Mouse (Mus musculus) stomach, embryonic 15.5 days (tissue): ENCODE data around the gene Cel. TPM values are rescaled to one million over a fixed set of nuclear protein-coding genes. Genes with fewer than 3 reads are reported as not detected.

Source experiments
- ATAC-seq: fragments of 200-750 bp; cut with Nextera tagmentation; 2 replicates; pipeline ENCODE4 v1.8.0; 2017; ENCODE audit warnings: low read depth, moderate number of reproducible peaks, moderate TSS enrichment; ENCODE audit not compliant: insufficient read depth, low FRiP score
- H3K27ac ChIP-seq: fragments of 300-500 bp; sonication (generic); 2 replicates; pipeline ENCODE4 v1.5.1; 2015; ENCODE audit warnings: mild to moderate bottlenecking, inconsistent platforms
- H3K27me3 ChIP-seq: fragments of 300-500 bp; sonication (generic); replicated peaks from 2 replicates; pipeline ENCODE4 v1.6.1; 2015; ENCODE audit warnings: inconsistent platforms
- H3K36me3 ChIP-seq: fragments of 300-500 bp; sonication (generic); 2 replicates; pipeline ENCODE4 v1.6.1; 2015; ENCODE audit warnings: inconsistent platforms
- H3K4me1 ChIP-seq: fragments of 300-500 bp; sonication (generic); 2 replicates; pipeline ENCODE4 v1.6.1; 2015; ENCODE audit warnings: inconsistent platforms
- H3K4me2 ChIP-seq: fragments of 300-500 bp; sonication (generic); 2 replicates; pipeline ENCODE4 v1.6.1; 2015; ENCODE audit warnings: mild to moderate bottlenecking, inconsistent platforms
- H3K4me3 ChIP-seq: fragments of 300-500 bp; sonication (generic); replicated peaks from 2 replicates; pipeline ENCODE4 v1.5.1; 2015; ENCODE audit warnings: inconsistent platforms
- H3K9ac ChIP-seq: fragments of 300-500 bp; sonication (generic); 2 replicates; pipeline ENCODE4 v1.6.1; 2015; ENCODE audit warnings: inconsistent platforms
- H3K9me3 ChIP-seq: fragments of 300-500 bp; sonication (generic); 2 replicates; pipeline ENCODE4 v1.6.1; 2016; ENCODE audit warnings: inconsistent platforms
- WGBS: fragments of 180-500 bp; shearing (Covaris S2); methylation state at CpG from one replicate; pipeline ENCODE4 v1.1.7; 2015; 5-methylcytosine and 5-hydroxymethylcytosine counted together
- polyA plus RNA-seq: library from polyadenylated mRNA; unstranded; fragments of >200 nt; fragmentation: Nextera tagmentation; extraction: Ambion mirVana; gene quantifications from 2 replicates; pipeline ENCODE4 v1.2.1, GENCODE M21; 2015

Cel gene
- 412 and 563 TPM in 2 replicates for polyA plus RNA-seq

DNA sequence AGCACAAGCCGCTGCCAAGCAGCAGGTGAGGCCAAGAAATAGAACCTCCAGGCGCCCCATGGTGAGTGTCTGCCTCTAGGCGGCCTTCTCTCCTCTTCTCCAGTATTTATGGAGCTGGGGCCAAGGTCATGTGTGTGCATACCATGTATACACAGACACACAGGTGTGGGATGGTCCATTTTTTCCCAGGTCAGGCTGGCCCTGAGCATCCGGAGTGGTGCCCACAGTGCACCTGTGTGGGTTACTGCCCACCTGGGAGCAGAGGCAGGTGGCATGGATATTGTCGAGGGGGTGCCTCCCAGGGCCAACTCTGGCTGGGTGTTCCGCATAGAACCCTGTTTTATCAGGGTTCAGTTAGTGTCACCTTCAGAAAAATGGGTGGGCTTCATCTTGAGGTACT is at the start of gene Cel:
Gene Cel, minus strand, starts transcription at position 101 of the 400 bp plus-strand sequence.
- Histone ChIP-seq H3K4me1 (no peaks in the 10 kb centered on the region), H3K27me3 (no peaks in the 10 kb centered on the region), H3K4me2 (no peak within 1 kb of the TSS), H3K36me3 (peaks cover 15% of the 10 kb centered on the region), H3K4me3 (0 out of 2 replicates have a peak within 1 kb of the TSS, but pooled peaks have one; percentile 0), H3K9me3 (no peaks in the 10 kb centered on the region), H3K9ac (no peak within 1 kb of the TSS), H3K27ac (no peak within 1 kb of the TSS)
- peak; percentile 48; the same call in 1 of the 2 replicates for ATAC-seq
- 56% methylated on average over 6 of the region's 6 CpGs for WGBS

DNA sequence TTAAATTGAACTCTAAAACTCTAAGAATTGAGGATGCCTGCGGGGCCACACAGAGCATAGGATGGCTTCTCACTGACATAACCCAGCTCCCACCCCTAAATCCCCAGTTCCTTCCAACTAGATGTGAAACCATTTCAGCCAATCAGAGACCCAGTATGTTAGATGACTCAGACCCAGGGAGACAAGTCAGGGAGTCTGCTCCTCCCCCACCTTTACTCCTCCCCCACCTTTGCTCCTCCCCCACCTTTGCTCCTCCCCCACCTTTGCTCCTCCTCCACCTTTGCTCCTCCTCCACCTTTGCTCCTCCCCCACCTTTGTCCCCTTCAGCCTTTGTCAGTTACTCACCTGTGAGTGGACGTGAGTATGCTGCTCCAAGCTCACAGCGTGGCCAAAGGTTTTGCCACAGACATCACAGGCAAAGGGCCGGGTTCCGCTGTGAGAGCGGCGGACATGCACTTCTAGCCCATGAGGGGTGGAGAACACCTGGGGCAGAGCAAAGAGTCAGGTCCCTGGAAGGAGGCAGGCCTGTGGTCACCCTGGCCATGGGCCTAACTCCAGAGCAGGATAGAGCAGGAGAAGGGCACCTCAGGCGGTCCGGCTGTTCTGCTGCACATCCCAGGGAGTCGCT is 49.3 kb upstream of the Cel start:
- no peaks in the 10 kb centered on the region for H3K27me3 ChIP-seq
- no peak overlapping the region for H3K4me3 ChIP-seq
- no peaks in the 10 kb centered on the region for H3K36me3 ChIP-seq
- no peaks in the 10 kb centered on the region for H3K9me3 ChIP-seq
- H3K4me2 ChIP-seq: no peak overlapping the region
- 0 out of 2 replicates have a peak, but pooled peaks cover 3% of the 10 kb centered on the region for H3K4me1 ChIP-seq
- H3K9ac ChIP-seq: no peak overlapping the region
- H3K27ac ChIP-seq: no peak overlapping the region
- no peak for ATAC-seq
- 65% methylated on average over 10 of the region's 10 CpGs for WGBS

GRCm38 (mm10) chr2:28611407-28611787 is 48.2 kb upstream of the Cel start:
- Histone ChIP-seq H3K4me3 (no peak overlapping the region), H3K9ac (no peak overlapping the region), H3K36me3 (no peaks in the 10 kb centered on the region), H3K27me3 (no peaks in the 10 kb centered on the region), H3K4me1 (0 out of 2 replicates have a peak, but pooled peaks cover 7% of the 10 kb centered on the region), H3K4me2 (no peak overlapping the region), H3K27ac (no peak overlapping the region), H3K9me3 (no peaks in the 10 kb centered on the region)
- 83% methylated on average over 17 of the region's 17 CpGs for WGBS
- ATAC-seq: no peak

DNA sequence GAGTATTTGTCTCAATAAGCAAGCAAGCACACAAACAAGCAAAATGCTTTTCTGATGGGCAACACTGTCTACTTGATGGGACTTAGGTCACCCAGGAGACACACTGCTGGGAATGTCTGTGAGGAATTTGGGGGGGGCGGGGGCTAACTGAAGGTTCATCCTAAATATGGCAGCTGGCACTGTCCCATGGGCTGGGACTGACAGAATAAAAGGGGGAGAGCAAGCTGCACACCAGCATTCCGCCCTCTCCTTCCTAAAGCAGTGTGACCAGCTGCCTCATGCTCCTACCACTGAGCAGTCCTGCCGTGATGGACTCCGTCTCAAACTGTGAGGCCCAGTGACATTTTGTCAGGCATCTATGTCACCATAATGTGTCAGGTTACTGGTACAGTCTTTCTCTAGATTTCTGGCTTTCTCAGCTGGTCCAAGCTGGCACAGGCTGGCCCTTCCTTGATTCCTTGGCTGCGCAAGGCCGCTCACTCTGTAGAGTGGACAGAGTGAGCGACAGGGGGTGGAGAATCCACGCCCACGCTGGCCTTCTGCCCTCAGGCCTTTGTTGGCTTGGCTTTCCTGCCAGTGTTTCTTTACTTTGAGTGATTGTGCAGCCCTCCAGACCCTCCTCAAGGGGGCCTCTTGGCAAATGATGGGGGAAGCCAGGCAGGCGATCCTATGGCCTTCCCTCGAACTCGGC is 47.7 kb upstream of the Cel start:
- H3K9ac ChIP-seq: no peak overlapping the region
- no peak for ATAC-seq
- no peak overlapping the region for H3K27ac ChIP-seq
- H3K27me3 ChIP-seq: no peaks in the 10 kb centered on the region
- H3K4me2 ChIP-seq: no peak overlapping the region
- H3K4me3 ChIP-seq: no peak overlapping the region
- H3K36me3 ChIP-seq: no peaks in the 10 kb centered on the region
- H3K4me1 ChIP-seq: 0 out of 2 replicates have a peak, but pooled peaks cover 7% of the 10 kb centered on the region
- WGBS: 74% methylated on average over 12 of the region's 12 CpGs
- no peaks in the 10 kb centered on the region for H3K9me3 ChIP-seq

DNA sequence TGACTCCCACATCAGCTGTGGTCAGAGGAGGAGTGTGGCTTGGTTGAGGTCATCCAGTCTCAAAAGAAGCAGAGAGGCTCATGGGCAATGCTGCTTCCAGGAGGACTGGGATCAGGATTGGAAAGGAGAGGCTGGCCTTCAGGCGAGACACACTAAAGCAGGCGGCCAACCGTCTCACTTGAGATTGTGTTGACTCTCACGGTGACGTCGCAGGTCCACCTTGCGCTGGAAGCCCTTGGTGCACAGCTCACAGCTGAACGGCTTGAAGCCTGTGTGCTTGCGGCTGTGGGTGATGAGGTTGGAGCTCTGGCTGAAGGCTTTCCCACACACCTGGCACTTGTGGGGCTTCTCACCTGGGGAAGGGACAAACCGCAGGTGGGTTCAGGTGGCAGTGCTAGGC is 46.6 kb upstream of the Cel start:
- no peak overlapping the region for H3K27ac ChIP-seq
- WGBS: 77% methylated on average over 10 of the region's 10 CpGs
- H3K27me3 ChIP-seq: no peaks in the 10 kb centered on the region
- H3K4me1 ChIP-seq: 0 out of 2 replicates have a peak, but pooled peaks cover 7% of the 10 kb centered on the region
- no peak overlapping the region for H3K9ac ChIP-seq
- H3K4me3 ChIP-seq: no peak overlapping the region
- H3K9me3 ChIP-seq: no peaks in the 10 kb centered on the region
- no peak overlapping the region for H3K4me2 ChIP-seq
- ATAC-seq: no peak
- no peaks in the 10 kb centered on the region for H3K36me3 ChIP-seq

GRCm38 (mm10) chr2:28607341-28608165 is 44.4 kb upstream of the Cel start:
- H3K4me2 ChIP-seq: no peak overlapping the region
- no peak overlapping the region for H3K27ac ChIP-seq
- WGBS: 40% methylated on average over 10 of the region's 10 CpGs
- 0 out of 2 replicates have a peak, but pooled peaks cover 7% of the 10 kb centered on the region for H3K4me1 ChIP-seq
- H3K4me3 ChIP-seq: no peak overlapping the region
- no peak overlapping the region for H3K9ac ChIP-seq
- H3K36me3 ChIP-seq: no peaks in the 10 kb centered on the region
- no peaks in the 10 kb centered on the region for H3K27me3 ChIP-seq
- ATAC-seq: no peak
- no peaks in the 10 kb centered on the region for H3K9me3 ChIP-seq

DNA sequence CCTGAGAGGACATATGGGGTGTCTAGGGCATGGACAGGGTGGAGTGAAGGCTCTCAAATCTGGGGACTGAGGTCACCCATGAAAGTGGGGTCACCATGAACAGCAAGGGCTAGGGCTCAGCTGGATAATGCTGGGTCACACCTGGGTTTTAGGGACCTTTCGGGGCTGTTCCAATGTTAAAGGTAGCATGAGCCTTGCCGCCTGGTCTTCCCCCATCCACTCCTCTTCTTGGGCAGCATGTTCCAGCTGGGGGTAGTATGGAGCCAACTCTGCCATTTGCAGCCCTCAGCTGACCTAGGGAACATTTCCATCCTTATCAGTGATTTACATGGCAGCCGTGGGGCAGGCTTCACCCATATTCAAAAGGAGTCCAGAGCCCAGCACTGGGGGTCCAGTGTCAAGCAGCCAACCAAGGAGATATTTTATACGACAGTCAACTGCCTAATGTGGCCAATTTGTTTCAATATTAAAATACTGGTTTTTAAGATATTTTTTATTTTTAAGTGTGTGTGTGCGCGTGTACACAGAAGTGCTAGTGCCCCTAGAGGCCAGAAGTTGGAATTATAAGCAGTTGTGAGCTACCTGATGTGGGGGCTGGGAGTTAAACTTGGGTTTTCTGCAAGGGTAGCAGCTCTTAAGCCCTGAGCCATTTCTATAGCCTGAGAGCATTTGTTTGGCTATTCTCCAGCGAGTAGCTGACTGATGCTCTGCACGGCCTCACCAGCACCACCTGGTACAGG is 43.6 kb upstream of the Cel start:
- no peak overlapping the region for H3K4me2 ChIP-seq
- 0 out of 2 replicates have a peak, but pooled peaks cover 7% of the 10 kb centered on the region for H3K4me1 ChIP-seq
- no peak overlapping the region for H3K9ac ChIP-seq
- H3K4me3 ChIP-seq: no peak overlapping the region
- no peak overlapping the region for H3K27ac ChIP-seq
- no peaks in the 10 kb centered on the region for H3K36me3 ChIP-seq
- ATAC-seq: no peak
- no peaks in the 10 kb centered on the region for H3K27me3 ChIP-seq
- no peaks in the 10 kb centered on the region for H3K9me3 ChIP-seq
- 56% methylated on average over 8 of the region's 8 CpGs for WGBS

GRCm38 (mm10) chr2:28605789-28606541 is 42.8 kb upstream of the Cel start:
- Histone ChIP-seq H3K4me2 (no peak overlapping the region), H3K4me1 (0 out of 2 replicates have a peak, but pooled peaks cover 7% of the 10 kb centered on the region), H3K36me3 (no peaks in the 10 kb centered on the region), H3K4me3 (no peak overlapping the region), H3K9ac (no peak overlapping the region), H3K27ac (no peak overlapping the region), H3K9me3 (no peaks in the 10 kb centered on the region), H3K27me3 (no peaks in the 10 kb centered on the region)
- WGBS: 62% methylated on average over 14 of the region's 14 CpGs
- ATAC-seq: no peak

DNA sequence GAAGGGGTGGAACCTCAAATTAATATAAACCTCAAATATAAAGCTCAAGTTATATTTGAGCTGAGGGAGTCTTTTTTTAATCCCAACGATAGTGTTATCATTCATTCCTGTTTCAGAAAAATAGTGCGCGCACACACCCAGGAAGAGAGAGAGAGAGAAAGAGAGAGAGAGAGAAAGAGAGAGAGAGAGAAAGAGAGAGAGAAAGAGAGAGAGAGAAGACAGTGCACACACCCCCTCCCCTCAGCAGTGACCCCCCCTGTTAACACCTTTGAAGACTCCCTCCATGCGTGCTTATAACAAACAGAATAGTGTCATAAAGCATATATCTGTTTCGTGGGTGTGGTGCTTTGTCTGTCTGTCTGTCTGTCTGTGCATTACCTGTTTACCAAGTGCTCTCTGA is 40.3 kb upstream of the Cel start:
- Histone ChIP-seq H3K9me3 (no peaks in the 10 kb centered on the region), H3K36me3 (no peaks in the 10 kb centered on the region), H3K4me3 (no peak overlapping the region), H3K4me2 (no peak overlapping the region), H3K9ac (no peak overlapping the region), H3K27me3 (no peaks in the 10 kb centered on the region), H3K4me1 (0 out of 2 replicates have a peak, but pooled peaks cover 7% of the 10 kb centered on the region), H3K27ac (no peak overlapping the region)
- 83% methylated on average over 5 of the region's 5 CpGs for WGBS
- ATAC-seq: no peak

DNA sequence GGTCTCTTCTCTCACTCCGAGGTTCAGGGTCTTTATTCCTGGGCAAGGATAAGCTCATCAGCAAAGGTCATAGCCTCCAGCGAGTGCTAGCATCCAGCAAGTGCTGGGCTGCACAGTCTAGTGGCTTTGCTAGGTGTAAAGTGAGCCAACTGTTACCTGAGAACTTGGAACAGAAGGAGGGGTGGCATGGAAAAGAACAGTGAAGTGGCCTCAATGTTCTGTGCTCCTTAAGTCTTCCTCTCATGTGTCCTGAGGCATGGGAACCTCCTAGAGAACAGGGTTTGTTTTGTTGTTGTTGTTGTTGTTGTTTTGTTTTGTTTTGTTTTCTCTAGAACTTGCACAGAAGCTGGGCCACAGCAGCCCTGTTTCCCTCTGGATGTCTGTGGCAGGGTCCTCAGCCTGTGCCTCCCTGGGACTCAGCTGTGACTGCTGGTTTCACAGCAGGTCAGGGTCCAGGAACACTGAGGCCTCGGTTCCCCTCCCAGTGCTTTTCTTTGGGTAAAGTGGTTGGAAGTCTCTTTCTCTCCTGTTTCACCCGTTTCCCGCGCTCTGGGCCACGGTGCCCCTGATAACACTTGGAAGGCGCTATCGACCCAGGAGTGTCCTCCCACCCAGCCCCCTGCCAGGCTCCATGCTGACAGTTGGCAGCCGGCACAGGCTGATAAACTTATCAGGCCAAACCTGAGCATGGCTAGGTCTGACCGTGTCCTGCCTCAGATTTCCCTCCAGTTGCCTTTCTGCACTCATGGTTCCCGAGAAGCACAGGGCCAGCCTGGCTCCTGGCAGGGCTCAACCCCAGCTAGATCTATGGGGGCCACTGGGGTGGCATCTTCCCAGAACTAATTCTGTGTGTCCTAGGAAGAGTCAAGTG is 38.8 kb upstream of the Cel start:
- no peaks in the 10 kb centered on the region; the same call in 1 of the 2 replicates for H3K4me1 ChIP-seq
- no peak overlapping the region for H3K9ac ChIP-seq
- H3K27me3 ChIP-seq: no peaks in the 10 kb centered on the region
- peak; percentile 92 for ATAC-seq
- no peaks in the 10 kb centered on the region for H3K36me3 ChIP-seq
- WGBS: 46% methylated on average over 12 of the region's 12 CpGs
- no peaks in the 10 kb centered on the region for H3K9me3 ChIP-seq
- H3K27ac ChIP-seq: no peak overlapping the region
- no peak overlapping the region for H3K4me3 ChIP-seq
- no peak overlapping the region for H3K4me2 ChIP-seq
